Mouse (Mus musculus) CH12.LX (cell line): Measurements from ENCODE around the gene Sept9. TPM values are rescaled to one million over a fixed set of nuclear protein-coding genes. Genes with fewer than 3 reads are reported as not detected.

ENCODE experiments used
- DNase-seq: peaks from one replicate; pipeline ENCODE4 v3.0.0-alpha.2; 2013; ENCODE audit errors: extremely low read depth
- H3K27ac ChIP-seq: 2 replicates; pipeline ENCODE4 v1.5.1; 2012; ENCODE audit warnings: low read depth, mild to moderate bottlenecking, control low read depth, moderate library complexity; ENCODE audit not compliant: insufficient read depth
- H3K27me3 ChIP-seq: replicated peaks from 2 replicates; pipeline ENCODE3; 2012; ENCODE audit warnings: inconsistent platforms
- H3K36me3 ChIP-seq, 2 experiments: replicated peaks in 1 of 2; 2 replicates each; pipeline versions ENCODE3 to v1.6.1; 2012; ENCODE audit warnings: inconsistent platforms in 1 of 2, low read length in 1 of 2, mild to moderate bottlenecking in 1 of 2, mixed read lengths in 1 of 2, moderate library complexity in 1 of 2; ENCODE audit not compliant: control insufficient read depth in 1 of 2, insufficient read depth in 1 of 2
- H3K4me1 ChIP-seq, 2 experiments: 2 replicates each; pipeline ENCODE4 v1.6.1; 2012; ENCODE audit warnings: inconsistent platforms in 1 of 2, moderate library complexity in 1 of 2; ENCODE audit not compliant: insufficient read depth in 2 of 2, control insufficient read depth in 1 of 2
- H3K4me2 ChIP-seq: 2 replicates; pipeline ENCODE4 v1.6.1; 2012; ENCODE audit warnings: low read depth, mild to moderate bottlenecking, control low read depth; ENCODE audit not compliant: poor library complexity, insufficient read depth, severe bottlenecking
- H3K4me3 ChIP-seq, 3 experiments: fragments of 150-350 bp in 1 of 3; sonication (generic) in 1 of 3; replicated peaks in 1 of 3; 2 replicates each; pipeline versions ENCODE3 to v1.5.1; 2011 to 2012; ENCODE audit warnings: low read depth in 2 of 3, low read length in 2 of 3, mild to moderate bottlenecking in 2 of 3, moderate library complexity in 2 of 3, control low read depth in 1 of 3, improper control_type of control experiment in 1 of 3, inconsistent platforms in 1 of 3, mixed read lengths in 1 of 3; ENCODE audit not compliant: poor library complexity in 1 of 3
- H3K79me2 ChIP-seq: replicated peaks from 2 replicates; pipeline ENCODE4 v1.6.1; 2012; ENCODE audit warnings: mild to moderate bottlenecking, moderate library complexity; ENCODE audit not compliant: control insufficient read depth, poor library complexity, insufficient read depth, severe bottlenecking; ENCODE audit errors: extremely low read depth
- H3K9ac ChIP-seq: 2 replicates; pipeline ENCODE4 v1.6.1; 2012; ENCODE audit warnings: low read depth, mild to moderate bottlenecking, control low read depth, moderate library complexity; ENCODE audit not compliant: insufficient read depth
- H3K9me3 ChIP-seq: replicated peaks from 2 replicates; pipeline ENCODE3; 2012; ENCODE audit warnings: low read length, inconsistent platforms, mixed read lengths
- CTCF ChIP-seq, 2 experiments: IDR thresholded peaks in 1 of 2; conservative IDR thresholded peaks in 1 of 2; 2 replicates each; pipeline ENCODE4 v1.5.1; 2011 to 2012; ENCODE audit warnings: low read depth in 2 of 2, low read length in 2 of 2, improper control_type of control experiment in 1 of 2, inconsistent platforms in 1 of 2, mild to moderate bottlenecking in 1 of 2, moderate library complexity in 1 of 2
- ELF1 ChIP-seq: IDR thresholded peaks from 2 replicates; pipeline ENCODE4 v1.6.1; 2014; ENCODE audit warnings: low read depth, mild to moderate bottlenecking, inconsistent platforms, low read length, improper control_type of control experiment
- EP300 ChIP-seq: IDR thresholded peaks from 2 replicates; pipeline ENCODE4 v1.6.1; 2011; ENCODE audit warnings: low read length, improper control_type of control experiment
- GABPA ChIP-seq: IDR thresholded peaks from 2 replicates; pipeline ENCODE4 v1.6.1; 2012; ENCODE audit warnings: low read depth, low read length, improper control_type of control experiment, inconsistent platforms; ENCODE audit not compliant: insufficient replicate concordance
- IRF4 ChIP-seq: IDR thresholded peaks from 2 replicates; pipeline ENCODE4 v1.6.1; 2014; ENCODE audit warnings: low read depth, mild to moderate bottlenecking, inconsistent platforms, low read length, improper control_type of control experiment
- JUND ChIP-seq: conservative IDR thresholded peaks from 2 replicates; pipeline ENCODE4 v1.6.1; 2011; ENCODE audit warnings: low read depth, low read length, improper control_type of control experiment
- MAZ ChIP-seq: IDR thresholded peaks from 2 replicates; pipeline ENCODE4 v1.6.1; 2012; ENCODE audit warnings: low read depth, mild to moderate bottlenecking, inconsistent platforms, low read length, improper control_type of control experiment, moderate library complexity
- MEF2A ChIP-seq: IDR thresholded peaks from 2 replicates; pipeline ENCODE4 v1.6.1; 2014; ENCODE audit warnings: low read depth, mild to moderate bottlenecking, inconsistent platforms, low read length, improper control_type of control experiment, borderline replicate concordance
- MXI1 ChIP-seq: IDR thresholded peaks from 2 replicates; pipeline ENCODE4 v1.6.1; 2011; ENCODE audit warnings: mild to moderate bottlenecking, low read depth, low read length, improper control_type of control experiment
- MYC ChIP-seq: IDR thresholded peaks from 2 replicates; pipeline ENCODE4 v1.6.1; 2011; ENCODE audit warnings: low read depth, mild to moderate bottlenecking, improper control_type of control experiment, low read length
- NELFE ChIP-seq: IDR thresholded peaks from 2 replicates; pipeline ENCODE4 v1.6.1; 2011; ENCODE audit warnings: low read depth, low read length, improper control_type of control experiment
- NRF1 ChIP-seq: IDR thresholded peaks from 2 replicates; pipeline ENCODE4 v1.6.1; 2014; ENCODE audit warnings: low read depth, mild to moderate bottlenecking, inconsistent platforms, low read length, improper control_type of control experiment, moderate library complexity
- POLR2AphosphoS2 ChIP-seq: IDR thresholded peaks from 2 replicates; pipeline ENCODE4 v1.6.1; 2011; ENCODE audit warnings: low read depth, low read length, improper control_type of control experiment
- RAD21 ChIP-seq: IDR thresholded peaks from 2 replicates; pipeline ENCODE4 v1.6.1; 2011; ENCODE audit warnings: low read depth, mild to moderate bottlenecking, low read length, improper control_type of control experiment, moderate library complexity
- RCOR1 ChIP-seq: conservative IDR thresholded peaks from 2 replicates; pipeline ENCODE4 v1.6.1; 2012; ENCODE audit warnings: low read depth, mild to moderate bottlenecking, inconsistent platforms, low read length, improper control_type of control experiment
- SMC3 ChIP-seq: IDR thresholded peaks from 2 replicates; pipeline ENCODE4 v1.6.1; 2011; ENCODE audit warnings: low read depth, low read length, improper control_type of control experiment
- TCF12 ChIP-seq: IDR thresholded peaks from 2 replicates; pipeline ENCODE4 v1.6.1; 2014; ENCODE audit warnings: low read depth, mild to moderate bottlenecking, inconsistent platforms, low read length, improper control_type of control experiment
- ZC3H11A ChIP-seq: IDR thresholded peaks from 2 replicates; pipeline ENCODE4 v1.6.1; 2012; ENCODE audit warnings: low read depth, mild to moderate bottlenecking, inconsistent platforms, low read length, improper control_type of control experiment
- ZMIZ1 ChIP-seq: IDR thresholded peaks from 2 replicates; pipeline ENCODE4 v1.6.1; 2012; ENCODE audit warnings: low read depth, mild to moderate bottlenecking, inconsistent platforms, low read length, improper control_type of control experiment
- ZNF384 ChIP-seq: IDR thresholded peaks from 2 replicates; pipeline ENCODE4 v1.6.1; 2012; ENCODE audit warnings: low read depth, low read length, improper control_type of control experiment, inconsistent platforms
- dilution Hi-C: fragments of 300-500 bp; cut with MboI; formaldehyde crosslinking; loops from 2 replicates; pipeline ENCODE4 v1.14.3; 2020; ENCODE audit warnings: low sequenced_read_pairs; ENCODE audit not compliant: extremely low pct_unique_long_range_greater_than_20kb, extremely low pct_ligation_motif_present
- in situ Hi-C: fragments of 300-500 bp; cut with MboI; formaldehyde crosslinking; loops from 3 replicates; pipeline ENCODE4 v1.14.3; 2019; ENCODE audit warnings: low sequenced_read_pairs, low pct_ligation_motif_present, low pct_unique_long_range_greater_than_20kb, mixed read lengths
- polyA plus RNA-seq: library from polyadenylated mRNA; unstranded; fragments of >175 nt; gene quantifications from 2 replicates; pipeline ENCODE4 v1.2.1, GENCODE M21; 2012; ENCODE audit warnings: low read depth; ENCODE audit not compliant: insufficient read length
- total RNA-seq, 2 experiments: library from RNA; depleted of rRNA; stranded (reverse); fragments of 300-350 nt in 1 of 2; fragments of >200 nt in 1 of 2; gene quantifications; 2 replicates each; pipeline ENCODE4 v1.2.3; 2012 to 2014

Gene Sept9
- total and polyA plus RNA-seq, 3 experiments: 47.6 to 128 (median 110) TPM

DNA sequence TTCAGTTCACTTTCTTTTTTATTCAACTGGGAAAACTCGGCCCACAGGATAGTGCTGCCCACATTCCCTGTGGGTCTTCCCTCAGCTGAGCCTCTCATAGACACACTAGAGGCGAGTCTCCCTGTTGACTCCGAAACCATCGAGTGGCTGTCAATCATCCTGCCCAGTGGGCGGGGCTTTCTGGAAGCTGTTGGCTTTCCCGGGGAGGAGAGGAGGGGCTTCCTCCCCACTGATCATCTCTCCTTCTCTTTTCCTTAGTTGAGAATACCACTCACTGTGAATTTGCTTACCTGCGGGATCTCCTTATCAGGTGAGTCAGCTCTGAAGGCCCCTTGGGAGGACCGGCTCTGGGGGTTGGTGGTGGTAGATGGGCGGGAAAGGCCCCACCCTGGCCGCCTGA, 159.7 kb downstream of the Sept9 start:
- dilution Hi-C loops: loop anchor here (25.0 kb wide), 1 partner anchor 122 kb away; no protein-coding TSS in a partner anchor

DNA sequence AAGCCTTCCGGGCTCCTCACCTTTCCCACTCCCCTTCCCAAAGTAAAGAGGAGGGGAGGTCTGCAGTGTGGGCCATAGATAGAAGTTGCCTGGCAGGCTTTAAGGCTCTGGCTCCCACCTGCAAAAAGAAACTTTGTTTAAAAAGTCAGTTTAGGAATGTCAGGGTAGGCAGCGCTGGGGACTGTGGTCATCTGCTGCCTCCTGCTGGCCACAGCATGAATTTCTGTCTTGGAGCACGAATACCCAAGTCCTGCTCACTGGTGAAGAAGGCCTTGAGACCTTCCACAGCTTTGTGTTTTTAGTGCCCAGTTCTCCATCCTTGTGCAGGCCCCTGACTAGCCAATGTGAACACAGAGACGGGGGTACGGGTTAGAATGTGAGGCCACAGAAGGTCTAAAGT, 160.4 kb downstream of the Sept9 start:
- dilution Hi-C loops (loop anchor here (25.0 kb wide), 1 partner anchor 123 kb away; no protein-coding TSS in a partner anchor), in situ Hi-C loops (loop anchor here (5.0 kb wide), 3 partner anchors 48 to 283 kb away; no protein-coding TSS in a partner anchor)
- H3K9ac ChIP-seq: no peak overlapping the region
- H3K4me3 ChIP-seq: no peak overlapping the region
- H3K4me2 ChIP-seq: no peak overlapping the region
- peaks cover 72 to 85% of the 10 kb centered on the region in 2 experiments for H3K36me3 ChIP-seq
- H3K9me3 ChIP-seq: peaks cover 11% of the 10 kb centered on the region
- no peak overlapping the region for H3K27ac ChIP-seq
- TF ChIP-seq RAD21: no peak; the same call in none of the 2 replicates
- peak; percentile 97 to 99 for TF ChIP-seq CTCF (conservative IDR thresholded peaks at IDR 0.05 in 1 of 2, IDR thresholded peaks at IDR 0.05 in 1 of 2; ENCODE audit: low read depth in 2 of 2, low read length in 2 of 2)
- 0 out of 2 replicates have a peak, but pooled peaks have one; percentile 15 for TF ChIP-seq MEF2A
- peak; percentile 92 for TF ChIP-seq ZC3H11A
- no peak for TF ChIP-seq EP300
- peak; percentile 44 for TF ChIP-seq TCF12
- peak; percentile 41; the same call in 1 of the 2 replicates for TF ChIP-seq NELFE
- TF ChIP-seq NRF1: 0 out of 2 replicates have a peak, but pooled peaks have one; percentile 29
- TF ChIP-seq SMC3: peak; percentile 98
- no peaks in the 10 kb centered on the region for H3K27me3 ChIP-seq
- peak; percentile 78 for DNase-seq
- H3K4me1 ChIP-seq: peaks cover 19 to 35% of the 10 kb centered on the region in 2 experiments
- H3K79me2 ChIP-seq: no peaks in the 10 kb centered on the region

More for the DNA sequence above, 159.7 kb downstream of the Sept9 start:
- Histone ChIP-seq H3K36me3 (peaks cover 79 to 92% of the 10 kb centered on the region in 2 experiments), H3K4me1 (peaks cover 23 to 39% of the 10 kb centered on the region in 2 experiments), H3K4me3 (no peak overlapping the region), H3K9me3 (peaks cover 11% of the 10 kb centered on the region), H3K79me2 (no peaks in the 10 kb centered on the region)
- in situ Hi-C loops: loop anchor here (5.0 kb wide), 3 partner anchors 47 to 282 kb away; no protein-coding TSS in a partner anchor
- TF ChIP-seq ZNF384: no peak
- no peak for TF ChIP-seq MEF2A
- TF ChIP-seq POLR2AphosphoS2: no peak
- TF ChIP-seq MAZ: no peak
- TF ChIP-seq JUND: no peak
- TF ChIP-seq GABPA: no peak
- TF ChIP-seq RAD21: no peak
- TF ChIP-seq MYC: no peak
- TF ChIP-seq RCOR1: no peak
- no peak for TF ChIP-seq SMC3
- no peak for TF ChIP-seq ELF1
- TF ChIP-seq MXI1: no peak
- no peak for TF ChIP-seq ZMIZ1
- TF ChIP-seq IRF4: no peak
- TF ChIP-seq, all 38 proteins: peak for 0
- Histone ChIP-seq H3K27ac (no peak overlapping the region), H3K27me3 (no peaks in the 10 kb centered on the region), H3K4me2 (no peak overlapping the region), H3K9ac (no peak overlapping the region)
- DNase-seq: no peak
